Mouse (Mus musculus): ENCODE measurements around the gene Eif4b. TPM values are rescaled to one million over a fixed set of nuclear protein-coding genes. Genes with fewer than 3 reads are reported as not detected.
"Not testable (repeated sequence)": the region's sequence is repeated elsewhere in the genome, so short reads cannot be mapped to it uniquely, and the experiment has no call there.

The Eif4b gene
- total RNA-seq, 2 experiments from 2014 or later = 173 to 179 TPM

DNA sequence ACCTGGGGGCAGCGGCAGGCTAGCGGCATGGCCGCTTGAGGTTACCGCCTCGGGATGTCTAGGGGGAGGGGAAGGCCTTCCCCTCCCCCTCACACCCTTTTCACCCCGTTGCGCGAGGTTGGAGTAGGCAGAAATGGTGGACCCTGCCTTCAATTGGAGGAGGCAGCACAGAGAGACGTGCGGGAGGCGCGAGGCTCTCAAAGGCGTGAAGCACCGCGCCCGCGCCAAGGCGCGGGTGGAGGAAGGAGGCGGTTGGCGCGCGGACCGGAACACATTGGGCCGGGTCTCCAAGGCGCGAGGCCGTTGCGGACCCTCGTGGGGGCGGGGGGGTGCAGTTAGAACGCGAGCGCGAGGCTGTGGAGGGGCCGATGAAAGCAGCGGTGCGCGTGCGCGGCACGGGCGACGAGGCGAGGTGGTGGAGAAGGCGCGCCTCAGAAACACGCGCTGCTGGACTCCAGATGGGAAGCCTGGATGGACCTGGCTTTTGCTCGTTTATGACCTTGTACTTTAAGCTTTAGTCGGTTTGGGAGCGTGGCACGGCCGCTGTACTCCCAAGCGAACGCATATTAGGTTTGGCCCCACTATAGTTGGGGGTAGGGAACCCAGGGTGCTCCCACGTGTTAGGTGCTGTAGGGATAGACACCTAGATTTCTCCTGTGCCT lies 628 bp downstream of the Eif4b start:
- peak; percentile 55 to 71 for DNase-seq (ENCODE audit: low spot score in 2 of 2)

DNA sequence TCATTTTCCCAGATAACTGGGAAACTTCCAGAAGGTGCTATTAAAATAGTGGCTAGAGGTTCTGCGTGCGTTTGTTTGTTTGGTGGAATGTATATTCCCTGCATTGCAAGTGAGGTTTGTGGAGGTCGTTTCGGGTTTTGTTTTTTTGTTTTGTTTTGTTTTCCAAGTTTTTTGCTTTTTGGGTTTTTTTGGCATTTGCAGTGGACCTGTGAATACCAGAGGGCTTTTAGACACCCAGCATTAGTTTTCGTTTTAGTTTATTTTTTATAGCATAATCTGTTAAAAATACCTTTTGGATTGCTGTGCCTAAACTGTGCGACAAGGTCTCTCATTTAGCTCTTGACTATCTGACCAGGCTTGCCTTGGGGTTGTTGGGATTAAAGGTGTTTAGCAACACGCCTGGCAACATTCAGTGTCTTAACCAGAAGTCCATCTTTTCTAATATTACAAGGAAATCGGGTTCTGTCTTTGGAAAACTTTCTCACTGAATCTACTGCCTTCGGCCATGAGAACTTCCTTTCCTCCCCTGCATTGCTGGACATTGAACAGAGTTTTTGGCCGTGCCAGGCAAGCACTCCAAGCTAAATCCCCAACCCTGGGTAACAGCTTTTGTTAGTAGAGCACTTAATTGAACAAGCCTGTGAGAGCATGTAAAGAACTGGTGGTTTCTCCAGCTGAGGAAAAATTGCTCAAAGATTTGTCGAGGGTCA lies 1.5 kb downstream of the Eif4b start:
- DNase-seq (ENCODE audit: low spot score in 2 of 2) = no peak

DNA sequence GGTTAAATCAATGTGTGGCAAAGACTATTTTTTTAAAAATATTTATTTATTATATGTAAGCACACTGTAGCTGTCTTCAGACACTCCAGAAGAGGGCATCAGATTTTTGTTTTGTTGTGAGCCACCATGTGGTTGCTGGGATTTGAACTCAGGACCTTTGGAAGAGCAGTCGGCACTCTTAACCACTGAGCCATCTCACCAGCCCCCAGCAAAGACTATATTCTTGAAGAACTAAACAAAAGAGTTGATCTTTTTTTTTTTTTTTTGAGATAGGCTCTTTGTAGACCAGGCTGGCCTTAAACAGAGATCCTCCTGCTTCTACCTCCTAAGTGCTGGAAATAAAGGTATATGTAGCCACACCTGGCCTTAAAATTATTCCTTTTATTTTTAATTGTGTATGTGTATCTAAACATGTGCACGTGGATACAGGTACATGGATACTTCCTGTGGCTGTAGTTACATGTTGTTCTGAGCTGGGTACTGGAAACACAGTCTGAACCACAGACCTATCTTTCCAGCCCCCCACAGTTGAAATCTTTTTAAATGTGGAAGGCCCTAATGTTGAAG lies 3.6 kb downstream of the Eif4b start:
- no peak for DNase-seq (ENCODE audit: low spot score in 2 of 2)

DNA sequence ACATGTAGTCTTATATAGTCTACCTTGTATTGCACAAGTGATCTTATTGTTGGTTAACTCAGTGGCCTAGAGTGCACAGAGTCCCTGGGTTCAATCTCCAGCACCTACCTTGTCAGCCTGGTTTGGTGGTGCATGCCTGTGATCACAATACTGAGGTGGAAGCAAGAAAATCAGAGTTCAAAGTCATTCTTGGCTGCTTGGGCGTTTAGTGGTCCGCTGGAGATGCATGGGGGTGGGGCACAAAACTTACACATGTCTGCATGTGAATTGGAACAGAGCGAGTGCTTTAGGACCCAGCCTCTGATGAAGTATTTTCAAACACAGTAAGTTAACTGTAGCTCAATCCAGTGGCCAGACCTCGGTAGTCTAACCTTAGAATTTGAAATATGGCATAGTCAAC lies 5.6 kb downstream of the Eif4b start:
- DNase-seq (ENCODE audit: low spot score in 2 of 2) = no peak

DNA sequence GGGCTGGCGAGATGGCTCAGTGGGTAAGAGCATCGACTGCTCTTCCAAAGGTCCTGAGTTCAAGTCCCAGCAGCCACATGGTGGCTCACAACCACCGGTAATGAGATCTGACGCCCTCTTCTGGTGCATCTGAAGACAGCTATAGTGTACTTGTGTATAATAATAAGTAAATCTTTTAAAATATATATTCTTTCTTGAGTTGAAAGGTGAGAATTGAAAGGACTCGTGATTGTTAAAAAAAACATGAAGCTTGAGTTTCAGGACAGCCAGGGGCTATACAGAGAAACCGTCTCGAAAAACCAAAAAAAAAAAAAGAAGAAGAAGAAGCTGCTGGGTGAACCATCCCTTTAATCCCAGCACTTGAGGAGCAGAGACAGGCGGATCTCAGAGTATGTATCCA lies 6.4 kb downstream of the Eif4b start:
- not testable (repeated sequence) for DNase-seq (ENCODE audit: low spot score in 2 of 2)

DNA sequence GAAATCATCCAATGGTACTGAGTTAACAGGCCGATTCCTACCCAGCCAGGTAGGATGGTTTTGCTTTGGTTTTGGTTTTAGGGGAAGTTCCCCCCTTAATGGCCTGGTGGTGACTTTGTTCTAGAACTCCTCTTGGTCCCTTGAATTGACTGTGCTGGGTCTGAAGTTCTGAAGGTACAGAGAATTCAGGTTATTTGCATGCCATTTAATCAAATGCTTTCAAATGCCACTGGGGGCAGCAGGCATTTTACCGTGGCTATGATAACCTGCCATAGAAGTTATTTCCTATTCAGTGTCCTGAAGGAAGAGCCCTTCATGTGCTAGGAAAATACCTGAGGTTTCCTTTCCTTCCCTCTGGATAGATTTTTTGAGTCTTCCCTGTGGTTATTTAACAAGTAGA lies 6.9 kb downstream of the Eif4b start:
- no peak for DNase-seq (ENCODE audit: low spot score in 2 of 2)

DNA sequence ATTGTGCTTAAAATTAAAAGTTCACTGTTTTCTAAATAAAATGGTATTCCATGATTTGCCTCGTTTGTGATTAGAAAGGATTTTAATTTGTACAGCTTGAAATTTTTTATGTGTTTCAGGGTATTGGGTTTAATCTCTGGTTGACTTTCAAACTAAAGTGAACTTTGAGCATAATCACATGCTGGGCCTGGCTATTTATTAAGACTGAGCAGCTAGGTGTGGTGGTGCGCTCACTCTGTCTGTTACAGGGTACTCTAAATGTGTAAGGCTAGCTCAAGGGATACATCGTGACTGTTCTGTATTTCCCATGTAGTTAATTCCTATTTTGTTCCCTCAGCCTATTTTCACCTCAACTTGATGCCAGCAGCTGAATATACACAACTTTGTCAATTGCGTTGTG lies 8.6 kb downstream of the Eif4b start:
- DNase-seq (ENCODE audit: low spot score in 2 of 2) = no peak

DNA sequence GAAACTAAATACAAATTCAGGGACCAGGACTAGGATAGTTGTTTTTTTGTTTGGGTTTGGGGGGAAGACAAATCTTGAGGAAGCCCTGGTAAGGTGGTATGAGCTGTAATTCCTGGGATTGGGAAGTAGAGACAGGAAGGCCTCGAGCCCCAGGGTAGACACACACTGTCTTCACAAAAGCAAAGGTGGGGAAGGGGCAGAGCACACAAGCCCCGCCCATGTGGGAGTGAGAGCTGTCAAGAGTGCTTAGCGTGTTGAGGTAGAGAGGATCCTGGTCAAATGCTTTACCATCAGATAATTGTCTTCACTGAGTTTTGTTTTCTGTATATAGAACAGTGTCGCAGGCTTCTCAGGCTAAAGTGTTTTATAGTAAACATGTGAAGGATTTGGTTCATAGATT lies 9.5 kb downstream of the Eif4b start:
- DNase-seq (ENCODE audit: low spot score in 2 of 2) = no peak

DNA sequence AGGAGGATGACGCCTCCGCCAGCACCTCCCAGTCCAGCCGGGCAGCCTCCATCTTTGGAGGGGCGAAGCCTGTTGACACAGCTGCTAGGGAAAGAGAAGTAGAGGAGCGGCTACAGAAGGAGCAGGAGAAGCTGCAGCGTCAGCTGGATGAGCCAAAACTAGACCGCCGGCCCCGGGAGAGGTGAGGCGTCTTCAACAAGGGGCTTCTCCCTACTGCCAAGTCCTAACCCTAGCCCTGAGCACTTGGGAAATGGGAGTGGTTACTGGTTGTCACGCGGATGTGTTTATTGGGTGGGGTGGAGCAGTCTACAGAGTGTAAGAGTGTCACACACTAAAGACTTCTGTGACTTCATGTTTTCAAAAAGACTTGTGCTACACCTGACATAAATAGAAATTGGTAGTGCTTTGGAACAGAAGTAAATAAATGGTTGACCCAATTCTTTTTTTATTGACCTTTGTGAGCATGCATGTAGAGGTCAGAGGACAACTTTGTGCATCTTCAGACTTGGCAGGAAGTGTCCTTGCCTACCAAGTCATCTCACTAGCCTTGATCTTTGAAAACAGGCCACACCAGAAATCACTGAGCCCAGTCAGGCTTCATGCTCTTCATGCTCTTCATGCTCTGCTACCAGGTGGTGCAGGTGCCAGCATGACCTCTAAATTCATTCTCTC lies 16.5 kb downstream of the Eif4b start:
- no peak for DNase-seq (ENCODE audit: low spot score in 2 of 2)

DNA sequence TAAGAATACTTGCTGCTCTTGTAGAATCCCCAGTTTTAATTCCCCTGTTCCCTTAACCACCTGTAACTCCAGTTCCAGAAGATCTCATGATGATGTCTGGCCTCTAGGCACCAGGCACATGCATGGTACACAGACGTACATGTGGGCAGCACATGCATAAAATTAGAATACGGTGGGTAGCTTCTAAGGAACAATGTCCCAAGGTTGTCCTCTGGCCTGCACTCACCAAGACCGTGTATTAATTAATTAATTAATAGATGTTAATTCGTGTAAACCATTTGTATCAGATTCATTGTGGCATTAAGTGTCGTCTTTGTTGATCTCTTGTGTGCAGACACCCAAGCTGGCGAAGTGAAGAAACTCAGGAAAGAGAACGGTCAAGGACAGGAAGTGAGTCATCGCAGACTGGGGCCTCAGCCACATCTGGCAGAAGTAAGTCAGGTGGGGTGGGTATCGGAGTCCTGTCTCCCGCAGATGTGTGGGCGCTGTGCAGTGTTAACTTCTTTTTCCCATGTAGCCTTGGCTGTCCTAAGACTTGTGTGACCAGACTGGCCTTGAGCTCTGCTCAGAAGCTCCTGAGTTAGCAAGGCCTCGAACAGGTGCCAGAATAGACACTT lies 17.6 kb downstream of the Eif4b start:
- no peak for DNase-seq (ENCODE audit: low spot score in 2 of 2)

DNA sequence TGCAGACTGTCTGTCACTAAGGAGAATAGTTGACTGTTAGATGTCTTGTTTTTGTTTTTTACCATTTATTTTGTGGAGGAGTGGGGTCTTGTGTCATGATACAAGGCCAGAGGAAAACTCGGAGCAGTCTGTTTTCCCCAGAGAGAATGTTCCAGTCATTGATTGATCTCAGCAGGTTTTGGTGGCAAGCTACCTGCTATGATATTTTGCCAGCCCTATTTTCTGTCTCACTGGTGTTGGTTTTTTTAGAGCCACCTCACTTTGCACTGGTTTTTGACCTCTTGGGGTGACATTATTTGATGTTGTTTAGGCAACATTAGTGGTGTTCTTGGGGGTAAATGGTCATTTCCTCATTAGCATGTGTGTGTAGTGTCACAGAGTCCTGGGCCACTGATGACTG lies 18.1 kb downstream of the Eif4b start:
- no peak for DNase-seq (ENCODE audit: low spot score in 2 of 2)

DNA sequence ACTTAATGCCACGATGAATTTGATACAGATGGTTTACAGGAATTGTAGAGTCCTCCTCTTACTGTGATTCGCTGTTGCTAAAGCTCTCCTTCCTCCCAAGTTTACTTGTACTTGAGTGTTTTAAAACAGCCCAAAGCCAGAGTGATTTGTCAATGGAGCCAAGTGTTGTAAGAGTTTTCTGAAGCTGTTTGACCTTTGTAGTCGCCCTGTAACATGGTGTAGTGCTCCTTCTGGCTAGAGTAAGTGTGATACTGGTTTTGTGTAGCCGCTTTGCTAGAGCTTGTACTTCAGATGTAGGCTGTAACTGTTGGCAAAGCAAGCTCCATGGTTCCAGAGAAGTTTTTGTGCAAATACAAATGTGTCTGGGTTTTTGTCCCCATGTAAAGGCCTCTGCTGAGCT lies 18.6 kb downstream of the Eif4b start:
- DNase-seq (ENCODE audit: low spot score in 2 of 2) = no peak

DNA sequence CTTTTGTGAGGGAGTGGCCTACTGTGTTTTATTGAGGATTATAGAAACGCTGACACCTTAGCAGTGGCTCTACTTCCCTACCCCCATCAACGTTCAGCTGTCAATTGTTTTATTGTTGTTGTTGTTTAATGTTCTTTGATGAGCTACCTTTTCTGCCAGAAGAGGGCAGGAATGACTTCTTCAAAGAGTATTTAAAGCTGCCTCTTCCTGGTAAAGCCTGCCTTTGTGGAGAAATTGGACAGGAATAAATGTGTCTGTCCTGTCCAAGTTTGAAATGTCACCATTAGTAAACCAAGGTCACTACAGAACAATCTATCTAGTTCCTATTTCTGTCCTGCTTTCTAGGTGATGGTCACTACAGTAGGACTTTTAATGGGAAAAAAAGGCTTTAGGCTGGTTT lies 20.6 kb downstream of the Eif4b start:
- DNase-seq (ENCODE audit: low spot score in 2 of 2) = no peak

DNA sequence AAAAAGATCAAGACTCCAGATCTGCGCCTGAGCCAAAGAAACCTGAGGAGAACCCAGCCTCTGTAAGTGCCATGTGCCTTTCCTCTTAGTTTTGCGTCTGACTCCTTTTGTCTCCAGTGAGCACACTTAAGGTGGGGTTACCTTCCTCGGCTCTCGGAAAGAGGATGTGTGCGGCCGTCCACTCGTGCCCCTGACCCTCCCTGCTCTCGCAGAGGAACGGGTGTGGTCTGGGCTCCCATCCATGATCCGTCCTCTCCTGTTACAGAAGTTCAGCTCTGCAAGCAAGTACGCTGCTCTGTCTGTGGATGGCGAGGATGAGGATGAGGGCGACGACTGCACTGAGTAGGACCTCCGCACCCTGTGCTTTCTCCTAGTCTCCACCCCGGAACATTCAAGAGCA lies 21.4 kb downstream of the Eif4b start:
- no peak for DNase-seq (ENCODE audit: low spot score in 2 of 2)

DNA sequence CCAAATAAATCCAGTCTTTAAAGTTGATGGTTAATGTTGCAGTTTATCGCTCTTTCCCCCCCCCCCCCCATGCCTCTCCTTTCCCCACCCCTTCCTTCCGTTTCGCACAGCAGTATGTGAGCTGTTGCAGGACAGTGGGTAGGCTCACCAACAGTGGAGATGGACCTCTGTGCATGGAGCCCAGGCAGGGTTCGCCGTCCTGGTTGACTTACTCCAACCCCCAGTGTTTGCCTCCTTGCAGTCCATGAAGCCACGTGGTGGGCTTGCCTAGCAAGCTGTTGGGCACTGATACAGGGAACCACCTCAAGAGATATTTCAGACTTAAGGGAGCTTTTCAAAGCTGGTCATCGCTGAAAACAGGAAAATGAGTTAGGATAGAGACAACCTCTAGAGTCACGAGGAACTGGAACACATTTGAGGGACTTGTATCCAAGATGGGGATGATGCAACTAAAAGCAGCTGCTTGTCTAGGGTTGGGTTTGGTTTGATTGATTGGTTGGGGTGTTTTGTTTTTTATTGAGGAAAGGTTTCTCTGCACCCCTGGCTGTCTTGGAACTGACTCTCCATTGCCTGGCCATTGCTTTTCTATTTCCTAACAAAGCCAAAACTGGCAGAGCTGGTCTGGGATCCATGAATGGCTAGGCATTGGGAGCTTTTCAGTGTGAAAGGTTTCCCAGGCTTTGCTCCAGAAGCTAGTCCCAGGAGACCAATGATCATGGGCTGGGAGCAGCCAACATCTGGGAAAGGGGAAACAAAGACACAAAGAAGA lies 23.8 kb downstream of the Eif4b start:
- no peak for DNase-seq (ENCODE audit: low spot score in 2 of 2)

DNA sequence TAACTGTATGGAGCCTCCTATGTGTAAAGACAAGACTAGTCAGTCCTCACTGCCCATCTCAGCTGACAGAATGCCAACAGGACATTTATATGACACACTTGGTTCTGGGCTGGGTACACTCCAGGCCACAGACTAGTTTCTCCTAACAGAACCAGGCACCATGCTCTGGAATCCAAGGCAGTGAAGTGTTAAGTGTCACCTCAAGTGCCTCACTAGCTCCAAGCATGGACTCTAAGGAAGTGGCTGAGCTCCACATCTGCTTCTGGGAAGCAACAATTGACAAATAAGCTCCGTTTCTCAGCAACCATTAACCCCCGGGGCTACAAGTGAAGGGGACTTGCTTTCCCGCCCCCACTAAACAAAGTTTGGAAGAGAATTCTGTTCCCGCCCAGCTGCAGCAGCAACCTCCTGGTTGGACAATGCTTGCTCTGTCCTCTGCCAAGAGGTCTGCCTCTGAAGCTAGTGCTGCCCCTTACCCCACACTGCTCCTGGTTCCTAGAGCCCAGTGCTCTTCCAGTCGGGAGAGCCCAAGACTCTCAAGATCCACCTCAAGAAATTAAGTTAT lies 24.5 kb downstream of the Eif4b start:
- DNase-seq (ENCODE audit: low spot score in 2 of 2) = no peak

DNA sequence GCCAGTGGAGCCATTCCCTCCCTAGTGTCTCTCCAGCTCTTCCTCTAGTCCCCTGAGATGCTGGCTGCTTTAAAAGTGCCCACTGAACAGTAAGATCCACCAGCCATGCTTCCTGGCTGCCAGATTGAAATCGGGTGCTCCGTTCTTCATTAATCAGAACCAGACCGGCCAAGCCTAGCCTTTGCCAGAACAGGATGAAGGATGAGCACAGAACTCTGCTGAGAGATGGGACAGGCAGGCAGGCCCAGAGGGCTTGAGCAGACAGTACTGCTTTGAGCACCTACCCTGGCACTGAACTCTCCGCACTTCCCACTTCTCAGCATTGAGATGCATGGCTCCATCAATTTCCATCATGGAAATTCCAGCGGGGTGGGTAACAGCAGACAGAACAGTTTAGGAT lies 25.7 kb downstream of the Eif4b start:
- DNase-seq (ENCODE audit: low spot score in 2 of 2) = no peak

DNA sequence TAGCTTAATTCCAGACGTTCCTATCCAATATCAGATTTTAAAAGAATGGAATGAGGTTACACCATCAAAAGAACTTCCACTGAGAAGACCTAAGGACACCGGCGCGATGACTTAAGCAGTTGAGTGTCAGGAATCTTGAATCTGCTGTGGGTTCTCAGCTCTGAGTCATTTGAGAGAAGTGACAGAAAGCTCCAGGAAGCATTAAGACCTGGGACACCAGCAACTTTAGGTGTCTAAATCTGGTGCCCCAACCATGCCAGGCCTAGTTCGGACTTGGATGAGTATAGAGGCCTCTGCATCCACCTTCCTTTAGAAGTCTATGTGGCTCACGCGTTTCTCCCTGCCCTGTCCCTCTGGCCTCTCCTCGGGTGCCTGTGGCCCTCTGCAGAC lies 26.2 kb downstream of the Eif4b start:
- DNase-seq (ENCODE audit: low spot score in 2 of 2) = no peak

DNA sequence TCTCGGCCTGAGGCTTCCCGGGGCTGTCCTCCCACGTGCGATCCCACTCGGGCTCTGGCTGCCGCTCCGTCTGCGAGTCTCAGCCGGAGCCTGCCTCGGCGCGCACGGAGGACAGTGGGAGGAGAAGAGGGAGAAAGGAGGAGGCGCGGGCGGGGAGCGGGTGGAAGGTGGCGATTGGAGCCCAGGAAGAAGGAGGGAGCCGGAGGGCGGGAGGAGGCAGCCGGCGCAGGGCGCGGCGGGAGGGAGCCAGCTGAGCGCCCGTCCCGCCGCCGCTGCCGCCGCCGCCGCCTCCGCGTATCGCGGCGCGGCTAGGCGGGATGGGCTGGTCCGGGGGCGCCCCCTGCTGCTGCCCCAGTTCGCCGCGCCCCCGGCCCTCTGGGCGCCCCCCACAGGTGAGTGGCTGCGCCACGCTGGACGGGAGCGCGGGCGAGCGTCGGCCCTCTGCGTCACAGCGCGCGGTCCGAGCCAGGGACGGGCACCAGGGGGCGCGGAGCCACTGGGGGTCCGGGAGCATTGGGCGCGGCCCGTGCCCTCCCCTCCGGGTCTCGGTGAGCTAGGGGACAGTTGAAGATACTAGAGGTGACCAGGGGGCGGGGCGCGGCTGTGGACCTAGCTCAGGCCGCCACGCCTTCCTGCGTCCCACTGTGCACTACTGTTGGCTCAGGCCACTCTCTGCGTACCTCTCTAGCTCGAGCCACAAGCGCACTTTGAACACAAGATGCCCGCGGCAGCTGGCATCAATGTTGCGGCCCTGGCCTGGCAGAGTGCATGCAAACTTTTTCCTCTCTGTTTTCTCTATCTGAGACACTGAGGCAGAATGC lies 26.8 kb downstream of the Eif4b start, which contains the start of gene Tns2:
Gene Tns2 (plus strand): TSS at position 253 of the 821 bp plus-strand sequence.
- peak; percentile 70 to 79 for DNase-seq (ENCODE audit: low spot score in 2 of 2)
